Mouse (Mus musculus): ENCODE data around the gene Zfp758. TPM values are rescaled to one million over a fixed set of nuclear protein-coding genes. Genes with fewer than 3 reads are reported as not detected.

The Zfp758 gene
- polyA plus RNA-seq, 1 experiment from 2014 or later = 7.6 TPM

Other genes with a start within 250 kb of the Zfp758 start
- 1.5 and 1.9 TPM in 2 replicates for gene Zfp947, start 195.3 kb upstream of the Zfp758 start, polyA plus RNA-seq (2015; fragmentation: Nextera tagmentation; extraction: Ambion mirVana)
- gene Zfp994, start 135.8 kb upstream of the Zfp758 start, polyA plus RNA-seq (2015; fragmentation: Nextera tagmentation; extraction: Ambion mirVana) = 3.3 and 3.5 TPM in 2 replicates
- 10.8 and 11.0 TPM in 2 replicates for gene CT030661.1, start 46.6 kb upstream of the Zfp758 start, polyA plus RNA-seq (2015; fragmentation: Nextera tagmentation; extraction: Ambion mirVana)
- gene Zfp944, start 53 bp upstream of the Zfp758 start, polyA plus RNA-seq (2015; fragmentation: Nextera tagmentation; extraction: Ambion mirVana) = 13.1 and 13.8 TPM in 2 replicates
- 32.6 and 35.1 TPM in 2 replicates for gene Zfp946, start 62.8 kb downstream of the Zfp758 start, polyA plus RNA-seq (2015; fragmentation: Nextera tagmentation; extraction: Ambion mirVana)
- not detected in 2 replicates for gene Vmn2r111, start 212.0 kb downstream of the Zfp758 start, polyA plus RNA-seq (2015; fragmentation: Nextera tagmentation; extraction: Ambion mirVana)
- not detected in 2 replicates for gene Vmn2r112, start 239.5 kb downstream of the Zfp758 start, polyA plus RNA-seq (2015; fragmentation: Nextera tagmentation; extraction: Ambion mirVana)

Data from hindbrain, embryonic 15.5 days (tissue).